Mouse (Mus musculus) spleen, postnatal 36 days (tissue): Measurements from ENCODE around the gene Slc2a13.

Experiments
- DNase-seq, 2 experiments: peaks; one replicate each; pipeline ENCODE4 v3.0.0; 2022; ENCODE audit warnings: low spot score in 2 of 2, mixed read lengths in 1 of 2

The Slc2a13 gene

DNA sequence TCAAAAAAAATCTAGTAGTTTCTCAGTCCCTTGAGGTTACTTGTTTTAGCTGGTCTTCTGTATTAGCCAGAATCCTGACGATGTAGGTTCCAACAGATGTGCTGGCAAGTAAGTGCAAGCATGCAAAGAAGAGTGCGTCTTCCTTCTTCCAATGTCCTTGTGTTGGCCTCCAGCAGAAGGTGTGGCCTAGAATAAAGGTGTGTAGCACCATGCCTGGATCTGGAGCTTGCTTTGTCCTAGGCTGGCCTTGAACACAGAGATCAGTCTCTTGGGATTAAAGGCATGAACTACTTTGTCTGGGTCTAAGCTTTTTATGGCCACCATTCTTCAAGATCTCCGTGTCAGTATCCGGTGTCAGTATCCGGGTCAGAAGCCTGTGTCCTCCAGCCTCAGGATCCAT is 293.5 kb downstream of the Slc2a13 start:
- no peak for DNase-seq

DNA sequence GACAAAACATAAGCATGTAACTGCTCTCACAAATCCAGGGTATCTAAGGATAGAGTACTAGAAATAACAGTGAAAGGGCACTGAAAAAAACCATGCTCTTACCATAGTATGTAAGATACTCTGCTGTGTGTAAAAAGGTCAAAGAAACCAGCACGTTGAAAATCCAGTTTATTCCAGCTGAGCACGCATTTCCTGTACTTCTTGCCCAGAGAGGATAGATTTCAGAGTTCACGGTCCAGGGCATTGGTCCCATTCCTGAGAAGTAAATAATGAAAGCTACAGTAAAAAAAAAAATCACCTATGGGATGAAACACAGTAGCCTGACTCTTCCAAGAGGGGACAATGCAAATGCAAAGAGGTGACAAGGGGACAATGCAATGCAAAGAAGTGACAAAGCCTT is 297.1 kb downstream of the Slc2a13 start:
- no peak for DNase-seq

DNA sequence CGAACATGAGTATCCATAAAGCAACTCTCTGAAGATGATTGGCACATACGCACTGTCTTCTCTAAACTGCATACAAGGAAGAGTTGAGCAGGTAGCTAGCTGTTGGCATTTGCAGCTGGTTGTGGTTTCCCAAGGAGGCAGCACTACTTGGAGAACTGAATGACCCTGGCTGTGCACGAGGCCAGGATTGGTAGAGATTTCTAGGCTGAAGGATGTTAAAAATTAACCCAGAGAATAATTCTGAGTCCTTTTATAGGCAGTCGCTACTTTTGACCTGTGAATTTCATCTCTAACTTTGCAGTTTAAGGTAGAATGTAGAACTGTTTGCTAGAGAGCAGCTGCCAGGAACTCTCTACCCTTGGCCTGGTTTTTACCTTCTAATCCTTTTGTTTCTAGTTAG is 304.5 kb downstream of the Slc2a13 start:
- DNase-seq, result no peak

DNA sequence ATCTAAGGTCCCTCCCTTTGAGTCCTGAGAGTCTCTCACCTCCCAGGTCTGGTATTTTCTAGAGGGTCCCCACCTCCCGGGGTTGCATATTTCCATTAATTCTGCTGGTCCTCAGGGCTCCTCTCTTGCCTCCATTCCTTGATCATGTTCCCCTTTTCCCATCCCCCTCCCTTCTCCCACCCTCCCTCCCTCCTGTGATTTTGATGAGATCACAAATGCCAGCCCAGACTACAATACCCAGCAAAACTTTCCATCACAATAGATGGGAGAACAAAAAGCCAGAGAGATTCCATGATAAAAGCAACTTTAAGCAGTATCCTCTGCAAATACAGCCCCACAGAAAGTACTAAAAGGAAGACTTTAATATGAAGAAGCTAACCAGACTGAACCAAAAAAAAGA is 309.1 kb downstream of the Slc2a13 start:
- DNase-seq, result no peak

DNA sequence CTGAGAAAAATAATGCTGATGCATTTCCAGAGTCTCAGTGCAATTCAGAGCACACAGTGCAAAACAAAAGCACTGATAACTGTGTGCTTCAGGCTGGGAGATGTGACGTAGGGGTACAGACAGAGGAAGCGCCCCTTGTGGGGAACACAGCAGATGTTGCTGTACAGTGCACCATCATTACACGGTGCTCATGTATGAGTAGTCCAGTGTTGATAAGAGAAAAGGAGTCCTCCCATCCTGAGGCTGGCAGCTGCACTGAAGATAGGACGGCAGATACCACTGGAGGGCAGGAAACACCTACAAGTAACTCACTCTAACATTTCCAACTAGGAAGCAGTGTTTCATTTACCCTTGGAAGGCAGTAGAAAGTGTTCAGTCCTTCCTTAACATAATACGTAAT is 312.5 kb downstream of the Slc2a13 start:
- DNase-seq, result no peak

DNA sequence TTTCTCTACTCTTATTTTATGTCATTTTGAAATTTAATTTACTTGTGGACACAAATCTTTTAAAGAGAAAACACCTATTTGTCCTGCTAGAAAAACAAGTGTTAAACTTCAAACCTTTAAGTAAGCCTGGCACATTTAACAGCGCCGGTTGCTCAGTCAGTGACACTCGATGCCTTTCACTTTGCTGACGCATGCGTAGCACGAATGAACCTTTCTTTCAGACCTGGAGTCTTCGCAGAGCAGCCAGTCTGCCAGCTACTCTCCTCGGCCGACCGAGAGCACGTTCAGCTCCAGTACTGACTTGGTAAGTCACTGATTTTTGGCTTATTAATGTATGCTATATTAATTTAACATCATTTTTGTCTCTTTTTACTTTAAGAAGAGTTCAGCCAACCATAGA is 315.9 kb downstream of the Slc2a13 start:
- no peak for DNase-seq

DNA sequence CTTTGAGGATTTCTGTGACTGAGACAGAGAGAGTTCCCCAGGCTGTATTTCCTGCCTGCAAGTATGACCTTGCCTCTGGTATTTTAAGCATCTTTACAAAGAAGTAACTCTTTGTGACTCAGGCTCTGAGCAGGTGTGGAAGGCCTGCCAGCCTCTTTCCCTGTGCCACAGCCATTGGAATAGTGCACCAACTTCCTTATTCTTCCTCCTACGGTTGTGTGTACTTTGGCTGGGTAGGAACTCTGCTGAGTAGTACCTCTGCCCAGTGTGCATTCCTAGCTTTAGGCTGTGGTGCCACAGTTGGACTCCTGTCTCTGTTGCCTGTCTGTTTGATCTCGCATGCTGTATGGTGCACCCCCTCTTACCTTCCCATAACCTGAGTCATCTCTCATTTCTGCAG is 317.8 kb downstream of the Slc2a13 start:
- DNase-seq, result no peak

DNA sequence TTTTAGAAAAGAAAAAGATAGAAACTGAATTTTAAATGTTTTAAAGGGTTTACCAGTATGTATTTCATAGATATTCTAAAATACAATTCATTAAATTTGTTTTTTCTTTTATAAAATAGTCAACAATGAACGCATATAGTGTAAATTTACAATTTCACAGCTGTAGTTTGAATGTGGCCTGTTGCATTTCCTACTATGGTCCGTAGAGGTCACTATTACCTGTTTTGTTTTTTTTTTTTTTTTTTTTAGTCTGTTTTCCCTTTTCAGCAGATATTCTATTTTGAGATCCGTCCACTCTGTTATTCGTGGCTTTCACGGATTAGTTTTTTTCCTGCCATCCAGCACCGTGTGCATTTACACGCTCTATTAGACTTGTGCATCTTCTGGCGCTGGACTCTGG is 320.1 kb downstream of the Slc2a13 start:
- no peak for DNase-seq

DNA sequence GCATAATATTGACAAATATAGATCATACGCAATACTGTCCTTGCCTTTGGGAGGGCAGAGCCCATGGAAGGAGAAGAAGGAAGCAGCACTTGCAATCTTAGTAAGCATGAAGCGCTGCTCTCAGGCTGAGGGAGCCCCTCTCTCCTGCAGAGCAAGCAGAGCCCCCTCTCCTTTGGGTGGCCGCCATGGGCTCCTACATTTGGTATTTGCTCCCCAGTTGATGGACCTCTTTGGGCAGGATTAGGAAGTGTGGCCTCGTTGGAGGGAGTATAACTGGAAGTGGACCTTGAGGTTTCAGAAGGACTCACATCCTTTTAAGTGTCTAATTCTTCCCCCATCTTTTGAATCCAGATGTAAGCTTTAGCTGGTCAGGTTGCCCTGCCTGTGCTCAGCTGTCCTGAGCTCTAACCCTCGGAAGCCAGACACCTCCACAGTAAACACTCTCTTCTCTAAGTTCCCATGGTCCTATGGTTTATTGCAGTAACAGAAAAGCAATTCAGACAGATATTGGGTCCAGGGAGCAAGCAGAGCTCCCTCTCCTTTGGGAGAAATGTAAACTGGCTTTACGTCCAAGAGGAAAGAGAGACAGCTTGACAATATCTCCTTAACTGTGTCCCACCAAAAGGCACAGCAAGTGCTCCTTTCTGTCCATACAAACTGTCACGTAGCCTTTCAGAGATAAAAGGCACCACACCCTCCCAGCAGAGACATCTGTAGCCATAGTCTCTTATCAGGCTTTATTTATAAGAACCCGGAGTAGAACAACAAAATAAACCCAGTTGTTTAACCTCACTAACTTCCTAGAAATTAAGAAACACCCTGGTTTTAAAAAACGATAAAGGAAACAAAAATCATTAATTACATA is 321.3 kb downstream of the Slc2a13 start:
- DNase-seq, result no peak

DNA sequence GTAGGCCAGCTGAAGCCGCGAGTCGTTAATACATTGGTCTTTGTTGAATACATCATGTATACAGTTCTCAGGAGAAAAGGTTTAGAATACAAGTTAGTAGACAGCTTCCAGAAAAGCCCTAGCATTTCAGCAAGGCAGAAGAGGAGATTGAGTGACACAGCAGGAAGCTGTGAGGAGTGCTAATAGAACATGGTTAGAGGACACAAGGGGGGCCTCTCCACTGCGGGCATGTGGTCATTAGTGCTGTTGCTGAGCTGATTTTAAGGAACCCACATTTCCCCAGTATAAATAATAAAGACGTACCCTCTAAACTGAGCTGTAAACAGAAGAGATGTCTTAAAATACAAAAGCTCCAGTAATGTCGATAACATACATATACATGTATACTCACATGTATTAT is 322.2 kb downstream of the Slc2a13 start:
- no peak for DNase-seq

DNA sequence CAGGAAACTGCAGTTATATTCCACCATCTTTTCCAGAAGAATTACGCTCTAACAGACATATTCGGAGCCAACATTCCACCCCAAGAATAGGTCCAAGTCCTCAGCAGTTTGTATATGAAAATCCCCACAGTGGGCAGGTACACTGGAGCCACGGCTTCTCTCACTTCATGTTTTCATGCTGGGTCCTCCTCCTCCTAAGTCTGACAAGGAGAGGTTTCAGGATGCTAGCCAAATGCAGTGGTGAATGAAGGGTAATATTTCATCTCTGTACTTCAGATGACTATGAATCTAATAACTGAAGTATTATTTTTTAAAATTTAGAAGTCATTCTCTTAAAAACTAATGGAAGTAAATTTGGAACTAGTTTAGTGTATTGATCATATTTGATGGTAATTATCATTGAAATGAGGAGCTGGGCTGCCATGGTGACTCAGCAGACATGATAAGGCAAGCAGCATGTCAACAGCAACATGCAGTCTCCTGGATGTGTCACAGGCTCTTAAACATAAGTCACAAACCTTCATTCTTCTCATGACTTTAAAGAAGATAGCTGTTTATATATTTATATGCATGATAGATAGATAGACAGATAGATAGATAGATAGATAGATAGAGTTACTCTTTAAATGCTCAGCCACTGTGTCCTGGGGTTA is 332.3 kb downstream of the Slc2a13 start:
- no peak for DNase-seq

DNA sequence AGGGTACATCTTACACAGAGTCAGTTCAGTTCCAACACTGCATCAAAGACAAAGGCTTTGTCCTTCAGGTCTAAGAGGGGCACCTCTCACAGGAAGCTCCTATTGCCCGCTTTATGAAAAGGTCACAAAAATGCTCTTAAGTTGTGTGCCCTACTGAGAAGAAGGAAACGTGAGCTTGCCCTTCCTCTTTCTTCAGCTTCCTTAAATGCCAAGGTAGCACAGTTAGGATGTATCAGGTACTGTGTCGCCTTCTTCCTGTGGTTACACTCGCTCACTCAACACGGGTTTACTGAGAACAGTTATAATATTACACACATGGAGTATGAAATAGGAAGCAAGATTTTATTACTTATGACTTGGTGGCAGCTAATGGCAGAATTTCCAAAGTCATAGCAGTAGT is 335.8 kb downstream of the Slc2a13 start:
- no peak for DNase-seq
